Mouse (Mus musculus) B cell, adult (primary cell): ENCODE data around the gene Gm3604. TPM values are rescaled to one million over a fixed set of nuclear protein-coding genes. Genes with fewer than 3 reads are reported as not detected.

Experiments
- total RNA-seq: library from RNA; stranded (reverse); gene quantifications from 4 replicates; pipeline ENCODE4 v1.2.4, GENCODE M21; 2023; ENCODE audit not compliant: inconsistent age

Gene Gm3604
- total RNA-seq = 0.80 to 2.1 TPM (median 1.3 TPM) in 4 replicates

DNA sequence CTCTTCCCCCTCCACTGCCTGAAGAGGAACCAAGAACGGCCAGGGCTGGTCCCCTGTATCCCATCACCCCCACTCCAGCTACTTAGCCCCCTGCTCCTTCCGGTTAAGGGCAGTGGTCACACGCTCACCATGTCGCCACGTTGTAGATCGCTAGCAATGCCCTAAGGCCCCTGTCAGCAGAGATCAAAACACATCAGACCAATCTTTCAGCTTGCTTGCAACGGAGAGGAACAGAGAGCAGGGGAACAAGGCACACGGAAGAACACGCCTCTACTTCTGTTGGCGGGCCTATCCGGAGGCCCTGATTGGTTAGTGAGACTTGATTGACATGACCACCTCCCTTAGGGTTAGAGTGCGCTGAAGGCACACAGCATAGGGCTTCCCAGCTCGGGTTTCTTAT, at the start of gene Gm3604:
Gm3604 (minus strand) TSS at position 226 of the 400 bp plus-strand sequence.

Other genes with a start within 250 kb of the Gm3604 start
- gene Gm49359, start 83.7 kb upstream of the Gm3604 start, total RNA-seq = 12.7 to 16.9 TPM (median 14.0 TPM) in 4 replicates
- 3.7 TPM in 1 of 4 replicates, not detected in the others for gene Zfp935, start 175.3 kb upstream of the Gm3604 start, total RNA-seq
- gene Zfp934, start 188.0 kb upstream of the Gm3604 start, total RNA-seq = 8.1 to 10.7 TPM (median 9.1 TPM) in 4 replicates
- 2.5 to 6.8 TPM (median 3.5 TPM) in 4 replicates for gene 6720489N17Rik, start 241.0 kb upstream of the Gm3604 start, total RNA-seq